Mouse (Mus musculus) layer of hippocampus, adult 2 months (tissue): ENCODE measurements around the gene Gm45753. TPM values are rescaled to one million over a fixed set of nuclear protein-coding genes. Genes with fewer than 3 reads are reported as not detected.

Source experiments
- DNase-seq, 2 experiments: peaks; one replicate each; pipeline ENCODE4 v3.0.0; 2022; ENCODE audit warnings: low spot score in 2 of 2
- H3K27ac ChIP-seq: fragments of 200-600 bp; 2 replicates; pipeline ENCODE4 v1.8.1; 2022
- H3K4me3 ChIP-seq: fragments of 200-600 bp; 2 replicates; pipeline ENCODE4 v1.8.1; 2022; ENCODE audit warnings: mild to moderate bottlenecking
- CTCF ChIP-seq: fragments of 200-600 bp; conservative IDR thresholded peaks from 2 replicates; pipeline ENCODE4 v1.8.1; 2022; ENCODE audit warnings: antibody characterized with exemption, mild to moderate bottlenecking, moderate library complexity
- total RNA-seq, 2 experiments: library from RNA; stranded (reverse); gene quantifications; 2 replicates each; pipeline ENCODE4 v1.2.3; 2021

Gm45753 gene
- total RNA-seq, 2 experiments from 2014 or later = not detected

DNA sequence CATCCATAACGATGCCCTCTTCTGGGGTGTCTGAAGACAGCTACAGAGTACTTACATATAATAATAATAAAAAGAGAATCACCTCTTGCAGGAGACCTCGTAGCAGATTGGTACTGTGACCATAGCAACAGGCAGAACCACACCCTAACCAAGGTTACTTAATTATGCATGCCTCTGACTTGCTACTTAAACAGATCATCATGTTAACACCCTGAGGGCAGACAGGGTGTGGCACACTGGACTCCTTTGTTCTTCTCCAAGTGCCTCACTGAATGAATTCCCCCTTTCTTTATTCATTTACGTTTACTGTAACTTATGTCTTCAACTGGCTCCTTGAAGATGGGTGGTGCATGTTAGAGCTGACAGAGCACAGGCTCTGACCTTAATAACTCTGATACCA, 75.0 kb downstream of the Gm45753 start:
- DNase-seq = no peak
- no peak overlapping the region for H3K27ac ChIP-seq
- no peak overlapping the region for H3K4me3 ChIP-seq
- no peak for TF ChIP-seq CTCF

Other genes with a start within 250 kb of the Gm45753 start
- gene Mtnr1a, start 239.3 kb downstream of the Gm45753 start, total RNA-seq = not detected
- not detected for gene F11, start 46.4 kb downstream of the Gm45753 start, total RNA-seq
- not detected for gene Klkb1, start 13.6 kb downstream of the Gm45753 start, total RNA-seq
- gene Cyp4v3, start 24.8 kb upstream of the Gm45753 start, total RNA-seq = 1 to 10 TPM; 6.7 to 8.3 TPM
- 10 to 100 TPM; 12.1 to 12.5 TPM for gene Fam149a, start 73.8 kb upstream of the Gm45753 start, total RNA-seq
- gene Tlr3, start 102.6 kb upstream of the Gm45753 start, total RNA-seq = 10 to 100 TPM in 1 of 2 experiments, 1 to 10 TPM in 1; 7.6 to 10.5 TPM
- gene Sorbs2, start 199.3 kb upstream of the Gm45753 start, total RNA-seq = 100 to 1,000 TPM; 192 to 195 TPM